In genomic region chr2:115774153-115774908, GRCm38 (mm10) we compare ENCODE assay signal across 11 mouse cellular contexts.
DNase-seq lines count a peak whose midpoint lies in the region; ATAC-seq and TF ChIP-seq lines count a peak whose summit lies in the region.
"Had no signal": no experiment of that assay in that cellular context is flagged by ENCODE, and none has a peak within 500 bp of the region (broad histone marks: within the 10 kb centered on the region; RNA-seq: fewer than 3 reads in every experiment).

No protein-coding gene starts in this region.

- TF ChIP-seq POLR2A in kidney, adult 2 months (IDR thresholded peaks at IDR 0.05; ENCODE audit: low read depth, low read length), result no peak
- TF ChIP-seq POLR2A in limb, embryonic 14.5 days (IDR thresholded peaks at IDR 0.05; ENCODE audit: borderline replicate concordance, extremely low read depth, insufficient read depth, insufficient read length), result no peak

- H3K4me3 ChIP-seq in kidney, adult 2 months (ENCODE audit: insufficient read depth, low read depth, low read length), result no peak overlapping the region
- H3K4me3 ChIP-seq in limb, embryonic 14.5 days (replicated peaks; ENCODE audit: low read length), result no peak overlapping the region
- H3K4me3 ChIP-seq: liver, embryonic 12.5 days had no signal

- no peaks in the 10 kb centered on the region for H3K27me3 ChIP-seq in kidney, adult 2 months (replicated peaks; ENCODE audit: control insufficient read depth, insufficient read depth, low read length)
- H3K27me3 ChIP-seq in limb, embryonic 14.5 days (ENCODE audit: control insufficient read depth, insufficient read depth, low read length), result no peaks in the 10 kb centered on the region
- H3K27me3 ChIP-seq: liver, embryonic 12.5 days had no signal

- DNase-seq in kidney, adult 2 months, result peak; percentile 12
- DNase-seq in kidney, adult 9 months, result no peak
- DNase-seq in 3134 (ENCODE audit: extremely low read depth, insufficient read length, low spot score) (peak; percentile 13), MN1 (ENCODE audit: low spot score) (no peak)
- peak; percentile 33 for DNase-seq in Muller cell, postnatal 12 days (ENCODE audit: inconsistent ontology term)
- no peak for DNase-seq in limb, embryonic 14.5 days (ENCODE audit: low spot score)
- DNase-seq in embryo, embryonic 10 days (ENCODE audit: low spot score), result no peak
- DNase-seq: heart, postnatal 10 days; thymus, postnatal 36 days had no signal

- no peak for TF ChIP-seq CTCF in kidney, adult 2 months (conservative IDR thresholded peaks at IDR 0.05; ENCODE audit: insufficient read depth, insufficient read length, low read depth, low read length)

- H3K4me2 ChIP-seq in limb, embryonic 14.5 days (replicated peaks; ENCODE audit: low read depth, low read length, severe bottlenecking), result no peak overlapping the region
- H3K4me2 ChIP-seq: liver, embryonic 12.5 days had no signal

- H3K36me3 ChIP-seq in kidney, adult 2 months (ENCODE audit: control insufficient read depth, insufficient read depth, low read length), result no peaks in the 10 kb centered on the region
- no peaks in the 10 kb centered on the region for H3K36me3 ChIP-seq in limb, embryonic 14.5 days (ENCODE audit: control insufficient read depth, insufficient read depth, low read length)
- H3K36me3 ChIP-seq: liver, embryonic 12.5 days had no signal

- H3K9me3 ChIP-seq in limb, embryonic 14.5 days (ENCODE audit: control insufficient read depth, low read length), result no peaks in the 10 kb centered on the region
- H3K9me3 ChIP-seq: liver, embryonic 12.5 days had no signal

- no peak overlapping the region for H3K9ac ChIP-seq in limb, embryonic 14.5 days (ENCODE audit: low read depth, low read length, severe bottlenecking)
- H3K9ac ChIP-seq: liver, embryonic 12.5 days had no signal

- 73% methylated on average over 5 of the region's 5 CpGs for WGBS in kidney, adult 2 months
- WGBS in limb, embryonic 14.5 days, result 47% methylated on average over 5 of the region's 5 CpGs

- no peaks in the 10 kb centered on the region for H3K4me1 ChIP-seq in kidney, adult 2 months (ENCODE audit: control insufficient read depth, insufficient read depth, low read length)
- peaks cover 33% of the 10 kb centered on the region for H3K4me1 ChIP-seq in limb, embryonic 14.5 days (ENCODE audit: control insufficient read depth, insufficient read depth, low read length)
- H3K4me1 ChIP-seq: liver, embryonic 12.5 days had no signal

- no peak for ATAC-seq in limb, embryonic 14.5 days (ENCODE audit: low FRiP score, low read depth)
- ATAC-seq: forebrain, embryonic 16.5 days; liver, embryonic 12.5 days had no signal

- no peak overlapping the region for H3K27ac ChIP-seq in kidney, adult 2 months (ENCODE audit: insufficient read depth, low read depth, low read length)
- peak overlapping the region; percentile 15; the same call in 1 of the 2 replicates for H3K27ac ChIP-seq in limb, embryonic 14.5 days (replicated peaks; ENCODE audit: low read depth, low read length)
- H3K27ac ChIP-seq: liver, embryonic 12.5 days had no signal

Comparison
In these comparisons a context has a peak if more than half of its experiments do, and no peak if none do; other contexts are left out.
1. DNase-seq: peak in kidney, adult 2 months (single experiment), 3134 (single experiment) and Muller cell, postnatal 12 days (single experiment); none in kidney, adult 9 months (single experiment), limb, embryonic 14.5 days (single experiment), embryo, embryonic 10 days (single experiment) and MN1 (single experiment).